Mouse (Mus musculus): ENCODE data around the gene Uba3.

DNA sequence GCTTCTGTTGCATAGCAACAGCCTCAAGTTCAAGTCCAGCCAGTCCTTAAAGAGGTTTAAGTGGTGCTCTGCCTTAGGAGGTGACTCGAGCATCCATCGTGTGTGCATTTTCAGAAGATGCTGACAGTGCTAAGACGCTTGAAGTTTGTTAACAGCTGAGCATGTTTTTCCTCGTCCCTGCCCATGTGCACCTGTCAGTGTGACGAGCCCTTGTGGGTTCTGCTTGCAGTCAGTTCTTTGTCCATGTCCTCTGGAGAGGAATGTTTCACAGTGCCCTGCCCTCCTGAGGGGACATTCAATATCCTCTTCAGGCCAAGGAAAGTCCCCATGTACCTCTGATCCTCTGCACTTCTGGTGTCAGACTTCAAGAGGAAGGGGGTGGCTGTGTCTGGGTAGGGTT is 34.6 kb upstream of the Uba3 start:
- no peak for TF ChIP-seq CTCF (IDR thresholded peaks at IDR 0.05; ENCODE audit: insufficient read depth, low read depth, low read length)
- TF ChIP-seq POLR2A (IDR thresholded peaks at IDR 0.05; ENCODE audit: insufficient read depth, low read depth, low read length): no peak

All from olfactory bulb, adult 2 months (tissue).